Mouse (Mus musculus): ENCODE measurements around the gene Dnm3.
A peak's percentile ranks its signal among the peaks of the same experiment; 100 is the strongest.

The Dnm3 gene

GRCm38 (mm10) chr1:162023681-162024270 is 454.1 kb downstream of the Dnm3 start:
- DNase-seq (ENCODE audit: low read depth, low spot score): no peak

- DNase-seq (ENCODE audit: low read depth, low spot score): peak; percentile 23
Observed at GRCm38 (mm10) chr1:162020766-162021165, 457.1 kb downstream of the Dnm3 start.

DNA sequence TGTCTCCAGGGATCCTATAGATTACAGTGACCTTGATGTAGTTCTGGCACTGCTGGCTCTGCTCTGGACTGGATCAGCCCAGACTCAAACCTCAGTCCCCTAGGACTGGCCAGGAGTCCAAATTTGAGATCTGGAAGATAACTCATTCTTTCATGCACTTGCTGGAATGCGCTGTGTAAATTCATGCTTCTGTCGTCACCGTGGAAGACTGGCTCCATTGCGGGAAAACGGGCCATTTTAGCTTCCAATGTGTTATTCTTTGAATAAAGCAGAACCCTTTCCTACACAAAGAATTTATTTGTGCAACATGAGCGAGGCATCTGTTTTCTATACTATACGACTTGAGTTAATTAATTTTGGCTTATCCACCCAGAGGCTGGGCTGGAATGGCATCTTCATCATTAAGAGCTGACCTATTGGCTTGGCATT is 457.5 kb downstream of the Dnm3 start:
- peak; percentile 37 for DNase-seq (ENCODE audit: low read depth, low spot score)

GRCm38 (mm10) chr1:162018601-162018977 is 459.2 kb downstream of the Dnm3 start:
- no peak for DNase-seq (ENCODE audit: low read depth, low spot score)

DNA sequence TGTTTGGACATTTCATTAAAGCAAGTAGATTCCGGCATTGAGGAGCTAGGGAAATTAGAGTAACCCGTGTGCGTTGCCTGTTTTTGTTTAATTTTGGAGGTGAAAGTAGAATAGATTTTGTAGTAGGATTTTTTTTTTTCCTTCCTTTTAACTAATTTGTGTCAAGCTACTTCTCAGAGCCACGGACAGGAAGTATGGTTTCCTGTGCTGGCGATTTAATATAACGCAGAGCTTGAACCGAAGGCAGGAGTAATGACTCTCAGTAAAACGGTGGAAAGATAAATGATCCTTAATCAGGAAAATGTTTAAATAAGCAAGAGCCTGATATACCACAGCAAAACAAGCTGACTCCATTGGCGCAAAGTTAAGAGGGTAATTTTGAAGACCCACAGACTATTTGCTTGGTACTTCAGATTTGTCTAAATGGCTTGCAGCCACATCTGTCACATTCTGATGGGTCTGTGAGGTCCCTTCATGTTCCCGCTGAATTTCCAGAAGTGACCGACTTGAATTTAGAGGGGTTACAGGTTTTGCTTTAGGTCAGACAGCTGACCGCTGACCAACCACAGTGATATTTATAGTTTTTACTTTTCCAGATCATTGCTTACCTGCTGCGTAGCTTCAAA is 459.7 kb downstream of the Dnm3 start:
- DNase-seq (ENCODE audit: low read depth, low spot score): no peak

GRCm38 (mm10) chr1:162016982-162017381 is 460.9 kb downstream of the Dnm3 start:
- DNase-seq (ENCODE audit: low read depth, low spot score): peak; percentile 71

DNA sequence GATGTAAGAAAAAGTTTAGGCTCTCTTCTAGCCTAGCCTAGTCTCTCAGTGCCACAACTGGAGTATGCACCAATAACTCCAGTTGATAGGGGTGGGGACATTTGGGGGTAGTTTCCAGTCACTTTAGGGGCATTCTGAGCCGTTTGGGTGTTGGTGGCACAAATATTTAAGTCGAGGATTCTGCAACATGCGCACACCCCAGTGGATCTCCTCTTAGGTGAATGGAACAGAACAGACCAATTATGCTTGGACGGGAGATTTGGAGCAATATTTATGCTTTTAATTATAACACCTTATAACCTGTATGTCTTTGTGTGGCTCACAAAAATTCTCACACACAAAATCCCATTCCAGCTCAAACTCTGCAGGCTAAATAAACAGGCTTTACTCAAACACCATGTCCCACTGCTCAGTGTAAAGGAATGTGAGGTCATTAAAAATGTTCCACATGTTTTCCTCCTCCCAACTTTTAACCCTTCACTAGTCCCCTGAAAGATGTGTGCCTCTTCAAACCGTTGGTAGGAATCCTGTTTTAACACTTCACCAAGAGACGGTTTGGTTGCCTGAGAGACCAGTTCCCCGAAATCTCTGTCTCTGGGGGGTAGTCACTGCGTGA is 462.5 kb downstream of the Dnm3 start:
- DNase-seq (ENCODE audit: low read depth, low spot score): peak; percentile 35

DNA sequence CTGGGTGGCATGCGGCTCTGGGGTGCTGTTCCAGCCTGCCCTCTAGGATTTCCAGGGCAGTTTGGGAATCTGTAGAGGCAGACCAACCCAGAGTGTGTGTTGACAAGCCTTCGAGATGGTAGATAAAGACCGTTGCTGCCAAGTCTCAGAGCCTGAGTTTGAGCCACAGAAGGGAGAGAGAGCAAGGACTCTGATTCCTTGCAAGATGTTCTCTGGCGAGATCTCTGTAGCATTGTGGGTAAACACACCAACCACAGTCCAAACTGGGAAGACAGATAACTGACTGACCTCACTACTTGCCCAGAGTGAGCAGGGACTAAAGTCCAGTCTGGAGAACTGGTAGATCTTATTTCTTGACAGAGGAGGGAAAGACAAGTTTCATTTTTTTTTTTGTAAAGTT is 464.3 kb downstream of the Dnm3 start:
- DNase-seq (ENCODE audit: low read depth, low spot score): no peak

DNA sequence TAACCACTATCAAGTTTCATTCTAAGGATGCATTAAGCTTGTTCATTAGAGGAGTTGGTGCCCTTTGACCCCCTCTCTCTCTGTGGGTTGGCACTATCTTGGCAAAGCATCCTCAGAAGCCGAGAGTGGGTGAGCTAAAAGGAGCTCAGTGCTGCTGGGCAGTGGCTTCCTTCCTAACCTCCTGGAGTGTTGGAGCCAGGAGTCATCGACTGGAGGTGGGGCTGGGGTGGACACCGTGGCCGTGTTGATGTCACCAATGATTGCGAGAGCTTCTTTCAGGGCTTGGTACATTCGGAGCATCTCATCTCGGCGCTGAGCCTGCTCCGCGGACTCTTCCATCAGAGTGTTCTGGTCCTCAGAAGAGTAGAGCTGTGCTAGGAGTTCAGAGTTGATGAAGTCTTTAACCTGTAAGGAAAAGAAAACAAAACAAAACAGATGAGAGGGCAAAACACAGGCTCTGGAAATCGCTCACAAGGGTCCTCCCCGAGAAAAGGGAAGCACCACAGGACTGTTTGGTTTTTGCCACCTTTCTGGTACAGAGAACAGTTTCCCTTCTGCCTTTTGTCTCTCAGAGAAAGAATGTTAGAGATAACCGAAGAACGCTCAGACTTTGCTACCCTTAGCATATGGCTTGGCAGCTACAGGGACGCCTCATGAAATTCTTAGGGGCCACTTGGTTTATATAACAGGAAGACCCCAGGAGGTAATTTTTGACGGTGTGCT is 466.1 kb downstream of the Dnm3 start:
- DNase-seq (ENCODE audit: low read depth, low spot score): no peak

DNA sequence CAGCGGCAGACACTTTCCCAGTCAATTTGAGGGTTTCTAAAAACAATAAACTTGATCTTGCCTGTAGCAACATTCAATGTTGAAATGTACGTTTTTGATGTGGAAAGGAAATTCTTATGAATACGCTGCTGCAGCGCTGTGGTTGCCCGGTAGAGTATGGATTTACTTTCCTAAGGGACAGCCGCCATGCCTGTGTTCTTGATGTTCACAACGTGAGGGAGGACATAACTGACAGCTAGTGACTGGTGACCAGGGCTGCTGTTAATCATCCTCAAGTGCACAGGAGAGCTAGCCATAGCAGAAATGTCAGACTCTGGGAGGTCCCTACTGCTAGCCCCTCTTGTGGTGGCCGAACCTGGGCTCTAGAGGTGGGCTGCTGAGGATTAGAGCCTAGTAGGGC is 468.7 kb downstream of the Dnm3 start:
- no peak for DNase-seq (ENCODE audit: low read depth, low spot score)

DNA sequence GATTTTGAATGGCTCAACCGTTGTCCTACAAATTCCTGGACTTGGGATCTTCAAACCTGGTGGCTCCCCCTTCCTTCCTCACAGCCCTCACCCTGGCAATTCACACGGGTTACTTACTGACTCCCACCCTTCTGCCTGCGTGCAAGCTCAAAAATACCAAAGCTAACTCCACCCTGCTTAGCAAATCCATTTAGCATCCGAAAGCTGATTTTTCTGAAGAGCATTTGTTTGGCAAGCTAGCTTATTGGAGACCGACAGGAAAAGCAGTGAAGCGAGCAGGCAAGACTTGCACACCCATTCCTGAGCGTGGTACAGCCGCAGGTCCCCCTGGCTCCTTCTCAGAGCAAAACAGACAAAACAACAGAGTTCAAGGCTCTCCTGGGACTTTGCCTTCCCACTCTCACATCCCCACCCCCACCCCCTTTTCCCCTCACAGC is 469.2 kb downstream of the Dnm3 start:
- no peak for DNase-seq (ENCODE audit: low read depth, low spot score)

- no peak for DNase-seq (ENCODE audit: low read depth, low spot score)
Observed at GRCm38 (mm10) chr1:162008208-162008607, 469.6 kb downstream of the Dnm3 start.

GRCm38 (mm10) chr1:162006109-162006508 is 471.7 kb downstream of the Dnm3 start:
- DNase-seq (ENCODE audit: low read depth, low spot score): no peak

- no peak for DNase-seq (ENCODE audit: low read depth, low spot score)
Observed at GRCm38 (mm10) chr1:162004821-162005770, 472.7 kb downstream of the Dnm3 start.

GRCm38 (mm10) chr1:162004518-162004780 is 473.4 kb downstream of the Dnm3 start:
- DNase-seq (ENCODE audit: low read depth, low spot score): no peak

GRCm38 (mm10) chr1:162003729-162004517 is 473.9 kb downstream of the Dnm3 start:
- no peak for DNase-seq (ENCODE audit: low read depth, low spot score)

DNA sequence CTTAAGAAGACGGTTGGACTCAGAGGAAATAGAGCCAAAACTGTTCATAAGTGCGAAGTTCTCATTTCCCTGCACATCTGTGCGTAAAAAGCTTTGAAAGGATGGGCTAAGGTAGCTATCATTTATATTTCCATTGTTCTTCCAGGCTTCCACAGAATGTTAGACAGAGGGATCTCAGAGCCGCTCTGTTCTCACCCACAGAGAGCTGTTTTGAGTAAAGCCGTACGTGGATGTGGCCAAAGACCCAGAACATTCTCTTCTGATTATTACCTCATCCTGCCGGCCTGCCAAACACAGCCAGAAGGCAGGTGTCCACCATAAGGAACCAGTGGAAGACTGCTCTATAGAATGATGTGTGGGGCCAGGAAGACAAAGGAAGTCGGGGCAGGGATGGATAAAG is 476.5 kb downstream of the Dnm3 start:
- no peak for DNase-seq (ENCODE audit: low read depth, low spot score)

DNA sequence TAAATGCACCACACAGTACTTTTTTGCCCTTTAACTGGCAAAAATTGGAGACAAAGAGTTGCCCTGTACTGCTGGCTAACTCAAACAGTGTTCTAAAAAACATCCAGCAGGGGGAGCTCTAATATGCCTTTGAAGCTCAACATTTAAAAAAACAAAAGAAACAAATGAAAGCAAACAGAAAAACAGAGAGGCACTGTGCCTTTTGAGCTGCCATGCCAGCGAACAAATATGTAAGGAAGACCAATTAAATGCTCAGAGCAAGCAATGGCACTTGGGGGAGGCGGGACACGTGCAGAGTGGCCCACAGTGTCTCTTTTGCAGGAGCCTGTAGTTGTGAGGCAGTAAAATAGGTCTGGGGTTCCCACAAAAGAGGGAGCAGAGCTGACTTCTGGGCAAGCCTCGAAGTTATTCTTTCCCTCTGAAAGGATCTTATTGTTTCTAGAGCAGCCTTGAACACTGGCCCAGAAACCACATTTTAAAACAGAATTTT is 477.9 kb downstream of the Dnm3 start:
- DNase-seq (ENCODE audit: low read depth, low spot score): no peak

GRCm38 (mm10) chr1:161999338-161999737 is 478.5 kb downstream of the Dnm3 start:
- DNase-seq (ENCODE audit: low read depth, low spot score): no peak

GRCm38 (mm10) chr1:161998781-161999180 is 479.1 kb downstream of the Dnm3 start:
- no peak for DNase-seq (ENCODE audit: low read depth, low spot score)

DNA sequence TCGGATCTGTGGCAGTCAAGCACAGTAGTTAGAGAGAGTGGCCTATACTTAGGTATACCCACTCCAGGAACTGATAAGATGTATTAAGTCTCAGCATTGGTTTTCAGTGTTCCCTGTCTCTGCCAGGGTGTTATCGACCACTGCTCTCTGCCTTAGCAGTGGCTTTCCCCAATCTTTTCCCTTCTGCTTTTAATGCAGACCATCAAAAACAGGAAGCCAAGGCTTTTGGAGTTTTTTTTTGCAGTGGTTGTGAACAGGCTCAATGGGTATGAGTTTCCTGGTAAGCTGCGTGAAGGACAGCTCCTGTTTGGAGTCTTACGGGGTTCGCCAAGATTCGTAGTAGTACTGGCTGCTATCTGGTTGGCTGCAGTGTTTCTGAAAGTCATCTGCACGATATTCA is 485.4 kb downstream of the Dnm3 start:
- no peak for DNase-seq (ENCODE audit: low read depth, low spot score)

Measured in embryo, embryonic 11.5 days (tissue).